Mouse (Mus musculus) stomach, embryonic 14.5 days (tissue): Measurements from ENCODE around the gene Arsg. TPM values are rescaled to one million over a fixed set of nuclear protein-coding genes. Genes with fewer than 3 reads are reported as not detected.

Source experiments
- ATAC-seq: fragments of 200-750 bp; cut with Nextera tagmentation; 2 replicates; pipeline ENCODE4 v1.8.0; 2017; ENCODE audit warnings: low read depth, moderate TSS enrichment; ENCODE audit not compliant: insufficient number of reproducible peaks, insufficient read depth, low FRiP score
- H3K27ac ChIP-seq: fragments of 300-500 bp; sonication (generic); 2 replicates; pipeline ENCODE4 v1.5.1; 2014; ENCODE audit warnings: mild to moderate bottlenecking, low read length, moderate library complexity, mixed read lengths
- H3K27me3 ChIP-seq: fragments of 300-500 bp; sonication (generic); 2 replicates; pipeline ENCODE4 v1.6.1; 2014; ENCODE audit warnings: low read length, control low read depth, mixed read lengths; ENCODE audit not compliant: control insufficient read depth, insufficient read depth
- H3K36me3 ChIP-seq: fragments of 300-500 bp; sonication (generic); 2 replicates; pipeline ENCODE4 v1.6.1; 2014; ENCODE audit warnings: mild to moderate bottlenecking, control low read depth, low read length, moderate library complexity, mixed read lengths; ENCODE audit not compliant: control insufficient read depth, insufficient read depth
- H3K4me1 ChIP-seq: fragments of 300-500 bp; sonication (generic); 2 replicates; pipeline ENCODE4 v1.6.1; 2014; ENCODE audit warnings: low read length, control low read depth, mixed read lengths; ENCODE audit not compliant: control insufficient read depth, insufficient read depth
- H3K4me2 ChIP-seq: fragments of 300-500 bp; sonication (generic); replicated peaks from 2 replicates; pipeline ENCODE4 v1.6.1; 2014; ENCODE audit warnings: low read depth, low read length, control low read depth
- H3K4me3 ChIP-seq: fragments of 300-500 bp; sonication (generic); 2 replicates; pipeline ENCODE4 v1.5.1; 2014; ENCODE audit warnings: low read depth, low read length, control low read depth
- H3K9ac ChIP-seq: fragments of 300-500 bp; sonication (generic); replicated peaks from 2 replicates; pipeline ENCODE4 v1.6.1; 2014; ENCODE audit warnings: low read depth, mild to moderate bottlenecking, control low read depth, low read length, moderate library complexity, mixed read lengths
- H3K9me3 ChIP-seq: fragments of 300-500 bp; sonication (generic); 2 replicates; pipeline ENCODE4 v1.6.1; 2016; ENCODE audit warnings: low read depth, low read length, control low read depth; ENCODE audit not compliant: control insufficient read depth
- WGBS: fragments of 180-500 bp; shearing (Covaris S2); extraction: QIAGEN DNeasy Blood & Tissue Kit; methylation state at CpG from one replicate; pipeline ENCODE4 v1.1.7; 2014; 5-methylcytosine and 5-hydroxymethylcytosine counted together
- polyA plus RNA-seq: library from polyadenylated mRNA; unstranded; fragments of >200 nt; fragmentation: Nextera tagmentation; extraction: Ambion mirVana; gene quantifications from 2 replicates; pipeline ENCODE4 v1.2.1, GENCODE M21; 2014

Gene Arsg
- polyA plus RNA-seq, 1 experiment from 2014 or later: 3.5 TPM

DNA sequence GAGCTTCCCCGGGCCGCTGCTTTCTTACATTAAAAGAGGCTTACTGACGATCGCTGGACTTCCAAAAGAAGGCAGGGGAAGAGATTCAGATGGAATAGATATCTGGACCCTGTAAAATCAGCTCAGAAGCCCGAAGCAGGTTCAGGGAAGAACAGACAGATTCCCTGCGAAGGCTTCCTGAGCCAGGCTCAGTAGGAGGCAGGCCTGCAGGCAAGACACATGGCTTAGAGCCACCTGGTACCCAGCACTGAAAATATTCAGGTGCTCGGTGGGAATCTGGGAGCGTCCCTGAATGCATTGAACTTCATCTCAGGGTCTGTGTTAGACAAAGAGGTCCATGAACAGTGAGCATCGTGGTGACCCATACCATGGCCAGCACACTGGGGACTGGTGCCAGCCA is 106.8 kb downstream of the Arsg start:
- Histone ChIP-seq H3K4me1 (0 out of 2 replicates have a peak, but pooled peaks cover 5% of the 10 kb centered on the region), H3K36me3 (peaks cover 15% of the 10 kb centered on the region; the same call in 1 of the 2 replicates), H3K27me3 (no peaks in the 10 kb centered on the region), H3K4me3 (no peak overlapping the region), H3K9ac (no peak overlapping the region), H3K9me3 (no peaks in the 10 kb centered on the region), H3K27ac (no peak overlapping the region), H3K4me2 (no peak overlapping the region)
- 90% methylated on average over 9 of the region's 9 CpGs for WGBS
- ATAC-seq: no peak

DNA sequence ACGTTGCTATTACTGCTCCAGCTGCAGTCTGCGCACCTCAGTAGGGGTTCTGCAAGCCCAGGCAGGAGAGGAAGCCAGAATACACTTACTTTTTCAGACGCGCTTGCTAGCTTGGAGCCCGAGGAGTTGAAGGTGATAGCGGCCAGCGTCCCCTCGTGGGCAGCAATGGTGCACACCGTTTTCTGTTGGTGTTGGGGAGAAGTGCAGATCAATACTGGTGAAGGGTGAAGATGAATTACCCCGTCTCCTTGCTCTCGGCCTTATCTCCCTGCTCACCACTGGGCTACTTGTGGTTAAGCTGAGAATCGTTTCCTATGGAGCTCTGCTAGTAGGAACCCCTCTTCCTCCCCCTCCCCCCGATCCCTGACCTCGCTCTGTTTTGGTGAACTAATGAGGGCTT is 110.8 kb downstream of the Arsg start:
- Histone ChIP-seq H3K4me2 (no peak overlapping the region), H3K4me3 (no peak overlapping the region), H3K36me3 (peaks cover 10% of the 10 kb centered on the region; the same call in 1 of the 2 replicates), H3K27ac (no peak overlapping the region), H3K27me3 (no peaks in the 10 kb centered on the region), H3K9me3 (no peaks in the 10 kb centered on the region), H3K9ac (no peak overlapping the region), H3K4me1 (no peaks in the 10 kb centered on the region)
- WGBS: 63% methylated on average over 14 of the region's 14 CpGs
- no peak for ATAC-seq

DNA sequence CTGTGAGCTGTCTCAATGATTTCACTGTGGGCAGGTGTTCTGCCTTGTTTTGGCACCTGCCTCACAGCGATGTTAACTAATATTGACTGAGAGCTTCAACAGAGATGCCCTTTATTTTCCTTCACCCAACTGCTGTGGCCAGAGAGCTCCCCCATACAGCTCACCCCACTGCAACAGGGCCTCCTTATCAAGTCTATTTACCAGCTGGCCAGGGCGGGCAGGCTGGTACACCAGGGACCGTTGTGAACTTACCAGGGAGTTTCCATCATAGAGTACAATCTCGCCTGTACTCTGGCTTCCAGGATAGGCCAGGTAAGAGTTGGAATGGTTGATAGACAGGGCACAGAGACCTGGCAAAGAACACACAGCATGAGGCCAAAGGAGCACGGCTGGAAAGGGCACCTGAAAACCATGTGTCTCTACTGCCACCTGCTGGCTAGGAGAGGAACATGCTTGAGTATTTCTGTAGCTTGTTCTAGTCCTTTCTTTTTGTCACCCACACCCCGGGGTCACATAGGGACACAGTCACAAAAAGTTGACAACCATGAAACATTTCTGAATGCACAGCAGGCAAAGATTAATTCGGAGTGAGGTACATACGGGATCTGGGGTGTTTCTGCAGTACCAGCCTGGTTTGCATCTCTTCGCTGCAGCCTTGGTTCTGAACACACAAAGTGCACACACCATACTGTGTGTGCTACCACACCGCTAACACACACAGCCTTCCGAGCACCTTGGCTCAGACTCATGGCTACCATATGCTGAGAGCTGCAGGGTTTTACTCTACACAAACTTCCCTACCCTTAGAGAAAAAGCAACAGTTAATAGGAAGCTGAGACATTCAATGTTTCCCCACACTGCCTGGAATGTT is 111.9 kb downstream of the Arsg start:
- no peaks in the 10 kb centered on the region for H3K9me3 ChIP-seq
- H3K9ac ChIP-seq: no peak overlapping the region
- no peak overlapping the region for H3K27ac ChIP-seq
- H3K4me2 ChIP-seq: no peak overlapping the region
- H3K4me1 ChIP-seq: no peaks in the 10 kb centered on the region
- H3K36me3 ChIP-seq: peaks cover 6% of the 10 kb centered on the region; the same call in 1 of the 2 replicates
- no peaks in the 10 kb centered on the region for H3K27me3 ChIP-seq
- WGBS: 46% methylated on average over 11 of the region's 11 CpGs
- peak; percentile 39; the same call in 1 of the 2 replicates for ATAC-seq
- no peak overlapping the region for H3K4me3 ChIP-seq

DNA sequence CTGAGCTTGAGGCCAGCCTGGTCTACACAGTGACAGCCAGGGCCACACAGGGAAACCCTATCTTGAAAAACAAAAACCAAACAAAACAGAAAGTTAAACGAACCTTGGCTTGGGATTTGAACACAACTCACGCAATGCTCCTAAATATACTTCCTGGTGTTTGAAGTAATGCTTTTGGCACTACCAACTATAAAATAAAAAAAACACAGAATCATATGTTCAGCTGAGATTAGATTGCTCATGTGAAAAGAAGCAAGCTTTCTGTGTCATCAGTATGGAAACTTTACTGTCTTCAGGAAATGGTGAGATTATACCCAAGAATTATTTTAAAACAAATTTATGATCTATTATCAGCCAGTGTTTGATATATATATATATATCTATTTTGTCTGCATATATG is 113.2 kb downstream of the Arsg start:
- H3K4me3 ChIP-seq: no peak overlapping the region
- peaks cover 6% of the 10 kb centered on the region; the same call in 1 of the 2 replicates for H3K36me3 ChIP-seq
- 80% methylated on average over 2 of the region's 2 CpGs for WGBS
- ATAC-seq: no peak
- H3K27ac ChIP-seq: no peak overlapping the region
- H3K4me1 ChIP-seq: no peaks in the 10 kb centered on the region
- H3K4me2 ChIP-seq: no peak overlapping the region
- H3K9ac ChIP-seq: no peak overlapping the region
- H3K9me3 ChIP-seq: no peaks in the 10 kb centered on the region
- H3K27me3 ChIP-seq: no peaks in the 10 kb centered on the region

DNA sequence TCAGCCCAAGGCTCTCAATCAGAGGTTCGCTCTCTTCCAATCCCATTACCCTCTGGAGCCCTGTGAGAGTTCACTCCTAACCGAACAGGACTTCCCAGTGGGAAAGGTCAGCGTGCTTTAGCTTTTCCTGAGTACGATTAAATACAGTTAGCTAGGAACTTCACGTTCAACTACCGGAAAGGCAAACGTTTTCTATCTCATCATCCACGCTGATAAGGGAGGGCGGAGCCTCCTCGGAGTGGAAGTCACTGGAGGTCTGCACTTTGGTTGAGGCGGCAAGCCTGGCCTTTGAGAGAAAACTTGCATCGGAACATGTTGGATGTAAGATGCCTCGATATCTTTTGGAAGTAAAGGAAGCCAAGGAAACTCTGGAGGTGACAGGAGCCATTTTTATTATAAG is 113.8 kb downstream of the Arsg start:
- H3K27me3 ChIP-seq: no peaks in the 10 kb centered on the region
- no peaks in the 10 kb centered on the region for H3K4me1 ChIP-seq
- peaks cover 1% of the 10 kb centered on the region; the same call in 1 of the 2 replicates for H3K36me3 ChIP-seq
- no peak overlapping the region for H3K27ac ChIP-seq
- H3K4me2 ChIP-seq: no peak overlapping the region
- H3K9me3 ChIP-seq: no peaks in the 10 kb centered on the region
- ATAC-seq: no peak
- no peak overlapping the region for H3K9ac ChIP-seq
- 49% methylated on average over 13 of the region's 13 CpGs for WGBS
- no peak overlapping the region for H3K4me3 ChIP-seq

DNA sequence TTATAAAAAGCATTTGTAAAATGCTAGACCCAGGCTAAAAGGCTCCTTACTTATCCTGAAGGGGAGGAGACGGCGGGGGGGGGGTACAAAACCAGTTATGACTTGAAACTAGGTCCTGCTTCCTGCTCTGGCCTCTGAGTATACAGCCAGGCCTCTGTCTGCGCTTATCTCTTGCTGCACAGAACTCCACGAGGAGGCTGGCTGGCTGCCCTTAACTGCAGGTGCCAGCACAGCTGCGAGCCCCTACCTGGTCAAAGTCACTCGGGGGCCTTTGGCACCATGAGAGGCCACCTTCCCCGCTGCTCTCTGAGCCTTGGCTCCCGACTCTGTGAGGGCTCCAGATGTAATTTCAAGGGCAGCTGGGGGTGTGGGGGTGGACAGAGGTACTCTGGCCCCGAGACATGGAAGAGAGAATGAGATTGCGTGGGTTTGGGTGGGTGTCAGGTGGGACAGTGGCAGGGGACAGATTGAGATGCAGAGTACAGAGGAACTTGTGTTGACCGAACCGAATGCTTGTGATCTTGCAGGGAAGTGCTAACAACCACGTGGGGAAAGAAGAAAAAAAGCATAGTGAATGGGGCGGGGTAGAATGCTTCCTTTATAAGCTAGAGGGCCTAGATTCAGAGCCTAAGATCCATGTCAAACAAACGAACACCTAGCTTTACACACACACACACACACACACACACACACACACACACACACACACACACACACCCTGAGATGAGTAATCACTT is 114.6 kb downstream of the Arsg start:
- WGBS: 56% methylated on average over 15 of the region's 15 CpGs
- Histone ChIP-seq H3K9ac (no peak overlapping the region), H3K27ac (peak overlapping the region; percentile 58), H3K4me1 (no peaks in the 10 kb centered on the region), H3K9me3 (no peaks in the 10 kb centered on the region), H3K27me3 (no peaks in the 10 kb centered on the region), H3K4me2 (no peak overlapping the region), H3K36me3 (no peaks in the 10 kb centered on the region; the same call in 1 of the 2 replicates), H3K4me3 (no peak overlapping the region)
- ATAC-seq: peak; percentile 79

DNA sequence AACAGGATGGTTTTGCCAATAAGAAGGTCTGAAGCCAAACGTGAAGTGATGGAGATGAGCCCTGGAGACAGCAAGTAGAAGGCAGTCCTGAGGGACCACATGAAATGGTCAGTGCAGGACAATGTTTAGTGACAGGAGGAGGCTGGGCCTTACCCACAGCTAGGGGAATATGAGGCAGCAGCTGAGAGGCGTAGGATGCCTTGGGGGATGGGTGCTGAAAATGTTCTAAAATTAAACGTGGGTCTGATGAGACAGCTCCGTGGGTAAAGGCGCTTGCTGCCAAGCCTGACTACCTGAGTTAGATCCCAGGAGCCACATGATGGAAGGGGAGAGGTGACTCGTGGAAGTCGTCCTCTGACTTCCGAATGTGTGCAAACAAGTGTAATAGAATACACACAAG is 116.8 kb downstream of the Arsg start:
- no peak overlapping the region for H3K27ac ChIP-seq
- no peak overlapping the region for H3K9ac ChIP-seq
- H3K9me3 ChIP-seq: no peaks in the 10 kb centered on the region
- H3K36me3 ChIP-seq: peaks cover 1% of the 10 kb centered on the region; the same call in 1 of the 2 replicates
- 0 out of 2 replicates have a peak, but pooled peaks cover 6% of the 10 kb centered on the region for H3K4me1 ChIP-seq
- H3K4me3 ChIP-seq: no peak overlapping the region
- H3K27me3 ChIP-seq: no peaks in the 10 kb centered on the region
- WGBS: 84% methylated on average over 8 of the region's 8 CpGs
- ATAC-seq: no peak
- H3K4me2 ChIP-seq: no peak overlapping the region

DNA sequence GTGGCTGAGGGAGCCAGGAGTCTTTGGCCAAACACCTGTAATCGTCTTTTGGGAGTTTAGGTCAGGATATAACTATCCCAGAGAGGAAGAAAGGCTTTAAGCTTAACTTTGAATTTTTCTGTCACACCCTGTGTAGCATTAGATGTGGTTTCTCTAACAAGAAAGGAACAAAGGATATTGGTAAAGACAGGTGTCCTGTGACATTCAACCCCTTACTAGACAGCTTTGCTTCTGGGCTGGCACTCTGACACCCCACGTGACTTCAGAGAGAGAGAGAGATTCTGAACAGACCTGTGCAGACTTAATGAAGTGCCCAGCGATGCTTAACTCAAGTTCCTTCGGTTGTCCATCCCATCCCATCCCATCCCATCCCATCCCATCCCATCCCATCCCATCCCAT is 118.3 kb downstream of the Arsg start:
- H3K4me3 ChIP-seq: no peak overlapping the region
- H3K4me2 ChIP-seq: no peak overlapping the region
- no peaks in the 10 kb centered on the region for H3K9me3 ChIP-seq
- H3K4me1 ChIP-seq: 0 out of 2 replicates have a peak, but pooled peaks cover 6% of the 10 kb centered on the region
- no peak overlapping the region for H3K27ac ChIP-seq
- no peaks in the 10 kb centered on the region for H3K27me3 ChIP-seq
- H3K9ac ChIP-seq: no peak overlapping the region
- H3K36me3 ChIP-seq: peaks cover 3% of the 10 kb centered on the region; the same call in 1 of the 2 replicates
- 82% methylated on average over 4 of the region's 4 CpGs for WGBS
- no peak for ATAC-seq
